Mouse (Mus musculus) WW6 (cell line): ENCODE measurements around the gene Selenof.

Source experiments
- DNase-seq: peaks from one replicate; pipeline ENCODE4 v3.0.0-alpha.2; 2013; ENCODE audit warnings: low read depth, low spot score

The Selenof gene

GRCm38 (mm10) chr3:144640033-144640432, 69.9 kb downstream of the Selenof start:
- no peak for DNase-seq

- DNase-seq: no peak
These were observed 72.0 kb downstream of the Selenof start for GRCm38 (mm10) chr3:144642141-144642540.

- DNase-seq: no peak
These were observed 73.3 kb downstream of the Selenof start for GRCm38 (mm10) chr3:144643301-144643871.

- DNase-seq: no peak
These were observed 74.1 kb downstream of the Selenof start for GRCm38 (mm10) chr3:144644202-144644601.
